Mouse (Mus musculus): ENCODE data around the gene Mbnl2.

- TF ChIP-seq MAFK (IDR thresholded peaks at IDR 0.05; ENCODE audit: insufficient read depth, low read depth, low read length) (no peak), HCFC1 (IDR thresholded peaks at IDR 0.05; ENCODE audit: borderline replicate concordance, insufficient read depth, low read length) (no peak), CHD2 (IDR thresholded peaks at IDR 0.05; ENCODE audit: low read depth, low read length) (no peak), ZC3H11A (IDR thresholded peaks at IDR 0.05; ENCODE audit: borderline replicate concordance, low read depth, low read length) (no peak)
These were observed 134.4 kb downstream of the Mbnl2 start for GRCm38 (mm10) chr14:120409854-120410253.
